Mouse (Mus musculus) midbrain, embryonic 12.5 days (tissue): Measurements from ENCODE around the gene Rab11fip4. TPM values are rescaled to one million over a fixed set of nuclear protein-coding genes. Genes with fewer than 3 reads are reported as not detected.

Source experiments
- ATAC-seq: fragments of 200-750 bp; cut with Nextera tagmentation; 2 replicates; pipeline ENCODE4 v1.8.0; 2017; ENCODE audit warnings: low read depth, moderate TSS enrichment, moderate library complexity; ENCODE audit not compliant: low FRiP score
- H3K27ac ChIP-seq: fragments of 300-500 bp; sonication (generic); replicated peaks from 2 replicates; pipeline ENCODE4 v1.5.1; 2016; ENCODE audit warnings: mild to moderate bottlenecking
- H3K27me3 ChIP-seq: fragments of 300-500 bp; sonication (generic); 2 replicates; pipeline ENCODE4 v1.6.1; 2016; ENCODE audit warnings: mild to moderate bottlenecking
- H3K36me3 ChIP-seq: fragments of 300-500 bp; sonication (generic); 2 replicates; pipeline ENCODE4 v1.6.1; 2016
- H3K4me1 ChIP-seq: fragments of 300-500 bp; sonication (generic); 2 replicates; pipeline ENCODE4 v1.6.1; 2016
- H3K4me2 ChIP-seq: fragments of 300-500 bp; sonication (generic); replicated peaks from 2 replicates; pipeline ENCODE4 v1.6.1; 2016; ENCODE audit warnings: mild to moderate bottlenecking, moderate library complexity
- H3K4me3 ChIP-seq: fragments of 300-500 bp; sonication (generic); 2 replicates; pipeline ENCODE4 v1.5.1; 2016; ENCODE audit warnings: mild to moderate bottlenecking
- H3K9ac ChIP-seq: fragments of 300-500 bp; sonication (generic); replicated peaks from 2 replicates; pipeline ENCODE4 v1.6.1; 2016; ENCODE audit warnings: mild to moderate bottlenecking, moderate library complexity
- H3K9me3 ChIP-seq: fragments of 300-500 bp; sonication (generic); 2 replicates; pipeline ENCODE4 v1.6.1; 2016; ENCODE audit warnings: mild to moderate bottlenecking
- WGBS: fragments of 180-500 bp; shearing (Covaris S2); methylation state at CpG from one replicate; pipeline ENCODE4 v1.1.7; 2016; 5-methylcytosine and 5-hydroxymethylcytosine counted together
- polyA plus RNA-seq: library from polyadenylated mRNA; unstranded; fragments of >200 nt; fragmentation: Nextera tagmentation; extraction: Ambion mirVana; gene quantifications from 2 replicates; pipeline ENCODE4 v1.2.1, GENCODE M21; 2016

The Rab11fip4 gene
- polyA plus RNA-seq, 1 experiment from 2014 or later: 20.6 TPM

DNA sequence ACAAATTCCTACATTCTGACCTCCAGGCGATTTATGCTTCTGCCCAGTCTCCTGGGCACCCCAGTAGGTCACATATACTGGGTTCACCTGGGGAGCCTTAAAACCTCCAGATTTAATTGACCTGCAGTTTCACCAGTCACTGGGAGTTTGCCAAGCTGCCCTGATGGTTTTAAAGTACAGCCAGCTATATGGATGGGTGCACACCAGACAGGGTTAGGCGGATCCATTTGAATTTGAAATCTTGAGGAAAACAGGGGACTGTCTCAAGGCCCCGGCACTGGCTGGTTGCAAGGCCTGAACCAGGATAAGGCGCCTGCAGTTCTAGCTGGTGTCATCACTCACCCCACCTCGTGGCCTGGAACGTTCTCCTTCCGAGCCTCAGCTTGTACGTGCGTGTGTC, 52.7 kb downstream of the Rab11fip4 start:
- Histone ChIP-seq H3K27me3 (peaks cover 20% of the 10 kb centered on the region), H3K36me3 (no peaks in the 10 kb centered on the region), H3K4me1 (peaks cover 57% of the 10 kb centered on the region), H3K9ac (no peak overlapping the region), H3K27ac (no peak overlapping the region), H3K9me3 (no peaks in the 10 kb centered on the region), H3K4me2 (no peak overlapping the region), H3K4me3 (no peak overlapping the region)
- WGBS: 74% methylated on average over 9 of the region's 9 CpGs
- ATAC-seq: no peak

DNA sequence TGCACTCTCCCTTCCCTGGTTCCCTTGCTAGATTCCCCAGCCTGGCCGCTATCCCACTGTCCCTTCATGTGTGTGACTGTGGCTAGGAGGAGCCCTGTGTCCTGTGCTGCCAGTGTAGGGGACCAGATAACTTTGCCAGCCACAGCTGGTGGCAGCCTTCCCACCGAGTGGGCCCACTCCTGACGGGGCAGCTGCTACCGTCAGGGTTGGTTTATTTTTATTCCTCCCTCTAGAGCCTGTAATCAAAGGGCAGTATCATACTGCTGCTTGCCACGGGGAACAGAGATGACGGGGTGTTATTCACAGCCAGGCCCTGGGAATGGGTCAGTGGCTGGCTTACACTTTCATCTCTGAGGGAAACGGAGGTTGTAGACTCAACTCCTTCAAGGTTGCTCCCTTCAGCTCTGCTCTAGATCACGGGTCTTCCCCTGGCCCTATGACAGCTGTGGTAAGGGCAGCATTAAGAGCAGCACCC, 53.7 kb downstream of the Rab11fip4 start:
- Histone ChIP-seq H3K9ac (no peak overlapping the region), H3K4me3 (no peak overlapping the region), H3K36me3 (no peaks in the 10 kb centered on the region), H3K4me2 (no peak overlapping the region), H3K27ac (no peak overlapping the region), H3K9me3 (no peaks in the 10 kb centered on the region), H3K27me3 (peaks cover 20% of the 10 kb centered on the region), H3K4me1 (peaks cover 55% of the 10 kb centered on the region)
- ATAC-seq: no peak
- WGBS: 51% methylated on average over 8 of the region's 8 CpGs

DNA sequence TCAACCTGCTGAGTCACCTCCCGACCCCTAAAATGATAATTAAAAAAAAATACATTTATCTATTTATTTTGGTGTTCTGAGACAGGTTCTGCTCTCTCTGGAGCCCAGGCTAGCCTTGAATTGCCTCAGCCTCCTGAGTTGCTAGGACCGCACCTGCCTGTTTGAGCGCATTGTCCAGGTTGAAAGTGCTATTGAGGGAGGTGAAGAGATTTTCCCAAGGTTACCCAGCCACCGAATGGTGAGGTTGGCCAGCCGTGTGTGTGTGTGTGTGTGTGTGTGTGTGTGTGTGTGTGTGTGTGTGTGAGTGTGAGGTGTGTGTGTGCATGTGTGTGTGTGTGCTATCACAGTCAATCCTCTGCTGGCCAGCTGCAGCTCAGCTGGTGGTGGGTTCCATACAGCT, 55.0 kb downstream of the Rab11fip4 start:
- H3K4me2 ChIP-seq: no peak overlapping the region
- no peak overlapping the region for H3K4me3 ChIP-seq
- peaks cover 55% of the 10 kb centered on the region for H3K4me1 ChIP-seq
- ATAC-seq: no peak
- H3K36me3 ChIP-seq: no peaks in the 10 kb centered on the region
- peaks cover 20% of the 10 kb centered on the region for H3K27me3 ChIP-seq
- peak overlapping the region; percentile 78 for H3K27ac ChIP-seq
- 53% methylated on average over 5 of the region's 5 CpGs for WGBS
- no peak overlapping the region for H3K9ac ChIP-seq
- no peaks in the 10 kb centered on the region for H3K9me3 ChIP-seq

DNA sequence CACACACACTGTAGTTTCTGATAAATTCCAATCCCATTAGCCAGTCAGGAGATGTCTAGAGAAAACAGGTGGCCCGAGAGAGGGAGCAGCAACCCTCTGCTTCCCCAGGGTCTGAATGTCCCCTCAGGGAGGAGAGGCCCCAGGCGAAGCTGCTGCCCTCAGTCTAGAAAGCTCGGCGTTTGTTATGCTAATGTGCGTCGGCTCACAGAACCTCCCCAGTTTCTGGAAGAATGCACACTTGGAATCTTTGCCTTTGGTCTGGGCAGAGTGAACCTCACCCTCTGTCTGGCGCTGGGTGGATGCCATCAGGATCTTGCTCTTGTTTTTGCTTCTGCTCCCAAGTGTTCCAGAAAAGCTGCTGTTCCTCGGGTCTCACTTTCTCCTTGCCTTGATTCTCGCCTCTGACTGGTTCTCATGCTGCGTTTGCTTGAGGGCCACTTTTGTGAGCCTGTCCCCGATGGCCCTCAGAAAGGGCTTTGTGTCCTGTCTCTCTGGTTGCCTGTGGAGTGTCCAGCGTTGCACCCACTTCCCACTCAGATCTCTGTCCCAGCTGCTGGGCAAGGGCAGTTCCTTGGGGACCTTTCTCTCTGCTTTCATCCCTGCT, 55.6 kb downstream of the Rab11fip4 start:
- no peaks in the 10 kb centered on the region for H3K36me3 ChIP-seq
- H3K27ac ChIP-seq: peak overlapping the region; percentile 78
- H3K27me3 ChIP-seq: peaks cover 20% of the 10 kb centered on the region
- no peak overlapping the region for H3K9ac ChIP-seq
- H3K4me1 ChIP-seq: peaks cover 56% of the 10 kb centered on the region
- WGBS: 7% methylated on average over 12 of the region's 12 CpGs
- no peak overlapping the region for H3K4me3 ChIP-seq
- peak; percentile 63 for ATAC-seq
- H3K9me3 ChIP-seq: no peaks in the 10 kb centered on the region
- no peak overlapping the region for H3K4me2 ChIP-seq

DNA sequence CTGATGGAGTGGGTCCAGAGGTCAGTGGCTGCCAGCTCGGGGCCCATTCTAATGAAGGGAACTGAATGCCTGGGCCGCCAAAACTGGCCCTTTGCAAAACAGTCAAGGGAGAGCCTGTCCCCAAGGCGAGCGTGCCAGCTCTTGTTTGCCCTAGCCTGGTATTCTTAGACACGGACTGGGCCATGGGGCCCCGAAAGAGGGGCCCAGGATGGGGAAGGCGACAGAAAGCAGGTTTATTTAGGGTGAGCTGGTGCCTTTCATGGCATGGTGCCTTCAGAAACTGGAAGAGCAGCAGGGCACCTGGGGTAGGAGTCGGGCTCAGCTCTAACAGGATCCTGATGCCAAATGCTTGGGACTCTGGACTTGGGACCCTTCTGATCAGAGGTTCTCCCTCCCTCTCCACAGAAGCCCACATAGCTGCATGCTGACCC, 56.1 kb downstream of the Rab11fip4 start:
- H3K4me2 ChIP-seq: no peak overlapping the region
- 28% methylated on average over 8 of the region's 8 CpGs for WGBS
- peaks cover 59% of the 10 kb centered on the region for H3K4me1 ChIP-seq
- no peaks in the 10 kb centered on the region for H3K9me3 ChIP-seq
- 0 out of 2 replicates have a peak overlapping the region, but pooled peaks have one; percentile 3 for H3K9ac ChIP-seq
- H3K27ac ChIP-seq: peak overlapping the region; percentile 78
- H3K36me3 ChIP-seq: no peaks in the 10 kb centered on the region
- ATAC-seq: no peak
- no peak overlapping the region for H3K4me3 ChIP-seq
- H3K27me3 ChIP-seq: peaks cover 20% of the 10 kb centered on the region

DNA sequence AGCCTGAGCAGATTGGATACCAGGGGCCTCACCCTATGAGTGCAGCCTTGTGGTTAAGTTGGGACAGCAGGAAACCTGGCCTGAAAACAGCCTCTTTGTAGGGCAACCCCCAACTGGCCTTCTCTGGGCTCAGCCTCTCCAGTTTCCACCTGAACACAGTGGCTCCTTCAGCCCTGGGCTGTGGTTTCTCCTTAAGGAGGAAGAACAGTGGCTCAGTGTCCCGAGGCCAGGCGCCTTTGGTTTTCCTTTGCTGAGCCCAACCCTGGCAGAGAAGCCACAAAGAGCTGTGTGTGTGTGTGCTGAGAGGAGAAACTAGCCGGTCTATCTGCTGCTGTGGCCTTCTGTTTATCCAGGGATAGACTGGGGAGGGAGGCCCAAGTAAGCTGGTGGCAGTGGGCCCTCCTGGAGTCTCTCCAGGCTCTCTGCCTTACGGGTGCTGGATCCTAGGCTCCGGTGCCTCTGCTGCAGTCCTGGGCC, 59.4 kb downstream of the Rab11fip4 start:
- no peak for ATAC-seq
- H3K36me3 ChIP-seq: no peaks in the 10 kb centered on the region
- 47% methylated on average over 5 of the region's 5 CpGs for WGBS

DNA sequence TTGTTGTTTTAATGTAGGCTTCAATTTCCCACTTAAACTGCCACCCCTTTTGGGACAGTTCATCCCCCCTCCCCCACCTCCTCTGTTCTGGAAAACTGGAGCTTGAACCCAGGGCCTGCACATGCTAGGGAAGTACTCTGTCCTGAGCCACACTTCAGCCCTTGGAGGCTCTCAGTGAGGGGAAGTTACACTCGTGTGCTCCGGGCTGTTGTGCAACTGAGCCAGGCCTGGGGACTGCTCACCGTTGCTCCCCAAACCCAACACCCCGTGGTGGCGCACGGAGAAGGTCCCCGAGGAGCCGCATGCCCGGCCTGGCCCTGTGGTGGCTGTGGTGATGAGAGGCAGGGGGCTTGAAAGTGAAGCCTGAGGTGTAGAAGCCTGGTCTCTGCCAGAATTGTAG, 61.2 kb downstream of the Rab11fip4 start:
- no peak overlapping the region for H3K4me2 ChIP-seq
- H3K9me3 ChIP-seq: no peaks in the 10 kb centered on the region
- H3K27ac ChIP-seq: no peak overlapping the region
- WGBS: 74% methylated on average over 9 of the region's 9 CpGs
- peaks cover 9% of the 10 kb centered on the region for H3K27me3 ChIP-seq
- ATAC-seq: no peak
- peaks cover 28% of the 10 kb centered on the region for H3K4me1 ChIP-seq
- no peak overlapping the region for H3K4me3 ChIP-seq
- no peaks in the 10 kb centered on the region for H3K36me3 ChIP-seq
- H3K9ac ChIP-seq: no peak overlapping the region

More for the DNA sequence above, 59.4 kb downstream of the Rab11fip4 start:
- no peak overlapping the region for H3K4me3 ChIP-seq
- peaks cover 9% of the 10 kb centered on the region for H3K27me3 ChIP-seq
- peak overlapping the region; percentile 63 for H3K27ac ChIP-seq
- no peak overlapping the region for H3K9ac ChIP-seq
- no peak overlapping the region for H3K4me2 ChIP-seq
- peaks cover 47% of the 10 kb centered on the region for H3K4me1 ChIP-seq
- H3K9me3 ChIP-seq: no peaks in the 10 kb centered on the region

DNA sequence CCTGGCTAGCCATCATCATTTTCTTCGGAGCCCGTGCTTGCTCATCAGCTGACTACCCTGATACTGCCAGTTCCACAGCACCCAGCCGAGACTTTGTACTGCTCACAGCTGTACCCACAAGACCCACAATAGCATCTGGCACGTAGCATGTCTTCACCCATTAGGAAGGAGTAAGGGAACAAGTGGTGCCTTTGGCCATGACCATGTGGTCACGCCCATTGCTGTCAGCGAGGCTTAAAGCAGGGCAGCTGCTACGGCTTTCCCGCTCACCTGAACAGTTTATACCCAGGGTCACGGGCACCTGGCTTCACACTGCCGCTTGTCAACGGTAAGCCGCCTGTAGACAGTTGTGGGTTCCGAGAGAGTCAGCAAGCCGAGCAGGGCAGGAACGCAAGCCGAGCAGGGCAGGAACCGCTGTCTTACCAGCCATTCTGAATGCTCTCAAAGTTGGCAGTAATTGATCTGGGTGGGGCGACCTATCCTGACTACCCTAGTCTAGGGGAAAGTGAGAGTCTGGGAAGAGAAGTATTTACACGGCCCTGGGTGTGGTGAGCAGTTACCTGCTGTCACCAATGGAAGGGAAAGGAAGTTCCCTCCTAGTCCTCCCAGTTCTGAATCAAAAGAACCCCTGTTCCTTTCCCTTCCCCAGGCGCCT, 62.0 kb downstream of the Rab11fip4 start:
- no peaks in the 10 kb centered on the region for H3K36me3 ChIP-seq
- H3K4me2 ChIP-seq: no peak overlapping the region
- H3K27me3 ChIP-seq: peaks cover 3% of the 10 kb centered on the region; the same call in 1 of the 2 replicates
- H3K9me3 ChIP-seq: no peaks in the 10 kb centered on the region
- 86% methylated on average over 20 of the region's 20 CpGs for WGBS
- H3K27ac ChIP-seq: no peak overlapping the region
- H3K4me1 ChIP-seq: peaks cover 21% of the 10 kb centered on the region
- H3K4me3 ChIP-seq: no peak overlapping the region
- ATAC-seq: no peak
- no peak overlapping the region for H3K9ac ChIP-seq

DNA sequence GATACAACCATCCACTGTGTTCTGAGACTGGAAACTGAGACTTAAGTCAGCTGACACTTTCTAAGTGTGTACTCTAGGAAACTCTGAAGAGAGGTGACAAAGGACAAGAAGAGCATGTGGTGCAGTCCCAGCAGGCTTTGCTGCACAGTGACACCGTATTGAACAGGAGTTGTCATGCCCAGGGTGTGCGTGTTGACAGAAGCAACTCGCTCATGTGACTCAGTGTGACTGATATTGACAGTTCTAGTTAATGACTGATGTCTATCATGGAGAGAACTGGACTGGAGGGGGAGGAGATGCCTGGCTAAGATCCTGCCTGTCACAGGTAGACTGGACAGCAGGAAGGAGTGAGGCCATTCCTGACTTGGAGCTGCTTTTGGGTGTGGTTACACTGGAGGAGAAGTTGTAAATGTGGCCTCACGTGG, 63.4 kb downstream of the Rab11fip4 start:
- H3K4me1 ChIP-seq: peaks cover 16% of the 10 kb centered on the region
- H3K27me3 ChIP-seq: no peaks in the 10 kb centered on the region
- no peaks in the 10 kb centered on the region for H3K9me3 ChIP-seq
- H3K9ac ChIP-seq: no peak overlapping the region
- WGBS: 89% methylated on average over 4 of the region's 4 CpGs
- no peak overlapping the region for H3K4me2 ChIP-seq
- H3K4me3 ChIP-seq: no peak overlapping the region
- no peak for ATAC-seq
- H3K27ac ChIP-seq: no peak overlapping the region
- no peaks in the 10 kb centered on the region for H3K36me3 ChIP-seq

DNA sequence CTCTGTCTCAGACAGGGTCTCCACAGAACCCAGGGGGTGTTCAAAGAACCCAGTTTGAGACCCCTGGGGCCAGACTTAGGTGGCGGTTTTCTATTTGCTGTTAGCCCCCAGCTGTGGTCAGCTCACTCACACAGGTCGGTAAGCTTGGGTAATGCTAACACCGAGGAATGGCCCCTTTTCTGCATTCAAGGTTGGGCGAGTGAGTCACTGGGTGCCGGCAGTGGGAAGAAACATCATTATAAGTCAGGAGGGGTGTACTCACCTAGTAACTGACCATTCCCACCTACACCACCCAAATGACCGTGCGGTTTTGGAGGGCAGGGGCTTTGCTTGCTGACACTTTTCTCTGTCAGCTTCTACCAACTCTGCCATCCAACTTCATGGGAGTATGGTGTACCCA, 64.6 kb downstream of the Rab11fip4 start:
- H3K27me3 ChIP-seq: no peaks in the 10 kb centered on the region
- WGBS: 92% methylated on average over 7 of the region's 7 CpGs
- H3K9ac ChIP-seq: no peak overlapping the region
- H3K9me3 ChIP-seq: no peaks in the 10 kb centered on the region
- H3K4me1 ChIP-seq: peaks cover 8% of the 10 kb centered on the region
- no peak for ATAC-seq
- H3K4me2 ChIP-seq: no peak overlapping the region
- no peak overlapping the region for H3K27ac ChIP-seq
- no peaks in the 10 kb centered on the region for H3K36me3 ChIP-seq
- H3K4me3 ChIP-seq: no peak overlapping the region

DNA sequence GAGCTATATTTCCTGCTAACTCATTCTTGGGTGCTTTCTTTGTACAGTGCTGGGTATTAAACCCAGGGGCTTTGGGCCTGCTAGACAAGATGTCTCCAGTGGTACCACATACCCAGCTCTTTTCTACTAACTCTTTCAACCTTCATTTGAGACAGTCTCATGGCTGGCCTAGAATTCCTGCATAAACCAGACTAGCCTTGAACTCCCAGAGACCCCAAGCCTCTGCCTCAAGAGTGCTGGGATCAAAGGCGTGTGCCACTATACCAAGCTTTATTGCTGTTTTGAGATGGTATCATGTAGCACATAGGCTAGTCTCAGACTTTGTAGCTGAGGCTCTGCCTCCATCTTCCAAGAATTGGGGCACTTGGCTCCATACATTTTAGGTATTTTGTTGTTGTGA, 65.5 kb downstream of the Rab11fip4 start:
- H3K4me2 ChIP-seq: no peak overlapping the region
- ATAC-seq: no peak
- no peak overlapping the region for H3K4me3 ChIP-seq
- no peaks in the 10 kb centered on the region for H3K9me3 ChIP-seq
- peaks cover 10% of the 10 kb centered on the region for H3K4me1 ChIP-seq
- WGBS: 81% methylated on average over 1 of the region's 1 CpGs
- no peak overlapping the region for H3K9ac ChIP-seq
- H3K36me3 ChIP-seq: no peaks in the 10 kb centered on the region
- 0 out of 2 replicates have a peak, but pooled peaks cover 7% of the 10 kb centered on the region for H3K27me3 ChIP-seq
- no peak overlapping the region for H3K27ac ChIP-seq

DNA sequence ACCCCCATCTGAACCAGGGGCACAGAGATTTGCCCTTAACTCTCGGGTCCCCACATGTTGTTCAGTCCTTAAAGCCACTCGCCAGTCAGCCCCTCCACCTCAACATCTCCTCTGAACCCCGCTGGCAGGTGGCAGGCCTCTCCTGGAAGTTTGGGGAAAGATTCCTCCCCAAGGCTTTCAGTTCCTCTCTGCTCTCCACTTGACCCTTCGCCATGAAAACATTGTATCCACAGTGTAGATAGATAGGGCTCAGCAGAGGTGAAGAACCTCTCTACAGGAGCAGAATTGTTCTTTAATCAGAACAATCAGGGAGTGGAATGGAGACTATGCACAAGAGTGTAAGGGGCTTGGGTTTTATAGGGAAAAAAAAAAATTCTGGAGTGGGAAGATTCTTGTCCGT, 66.0 kb downstream of the Rab11fip4 start:
- H3K4me2 ChIP-seq: no peak overlapping the region
- WGBS: 76% methylated on average over 5 of the region's 5 CpGs
- peaks cover 13% of the 10 kb centered on the region for H3K4me1 ChIP-seq
- no peak overlapping the region for H3K9ac ChIP-seq
- no peak overlapping the region for H3K27ac ChIP-seq
- H3K4me3 ChIP-seq: no peak overlapping the region
- ATAC-seq: no peak
- H3K36me3 ChIP-seq: no peaks in the 10 kb centered on the region
- H3K9me3 ChIP-seq: no peaks in the 10 kb centered on the region
- H3K27me3 ChIP-seq: 0 out of 2 replicates have a peak, but pooled peaks cover 10% of the 10 kb centered on the region
